Mouse (Mus musculus) olfactory bulb, adult 2 months (tissue): ENCODE measurements at regions not wholly inside any gene's neighbourhood (a gene's known extent, or its start where the extent isn't known, plus 50 kb on each side); places are given as distances from the start of the nearest gene placed in this dataset.

Experiments used
- CTCF ChIP-seq: fragments of 200-500 bp; IDR thresholded peaks from 2 replicates; pipeline ENCODE4 v1.5.1; 2012; ENCODE audit warnings: low read depth, mild to moderate bottlenecking, low read length, moderate library complexity; ENCODE audit not compliant: insufficient read depth
- POLR2A ChIP-seq: fragments of 200-500 bp; IDR thresholded peaks from 2 replicates; pipeline ENCODE4 v1.6.1; 2012; ENCODE audit warnings: mild to moderate bottlenecking, low read depth, low read length, moderate library complexity; ENCODE audit not compliant: insufficient read depth

GRCm38 (mm10) chr12:92418458-92418857 is 569.5 kb upstream of the Sel1l start:
- TF ChIP-seq CTCF: no peak
- TF ChIP-seq POLR2A: no peak
